In the genomic region with DNA sequence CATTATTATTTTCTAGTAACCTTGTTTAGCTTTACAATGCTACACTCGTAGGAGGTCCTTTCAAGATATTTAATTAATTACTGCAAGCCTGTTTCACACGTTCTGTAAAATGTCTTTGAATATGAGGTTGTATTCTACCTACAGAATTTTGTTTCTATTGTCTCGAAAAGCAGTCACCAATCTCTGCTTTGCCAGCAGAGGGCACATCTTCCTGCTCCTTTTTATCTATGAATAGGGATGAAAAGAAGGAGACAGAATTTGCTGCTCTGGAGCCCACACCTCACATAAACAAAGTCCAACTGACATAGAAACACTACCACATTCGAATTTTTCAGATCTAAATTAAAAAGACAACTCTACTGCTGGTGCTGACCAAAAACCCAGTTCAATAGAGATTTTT, we compare ENCODE assay signal across 10 mouse cellular contexts.
DNase-seq lines count a peak whose midpoint lies in the region; ATAC-seq and TF ChIP-seq lines count a peak whose summit lies in the region.
"Had no signal": no experiment of that assay in that cellular context is flagged by ENCODE, and none has a peak within 500 bp of the region (broad histone marks: within the 10 kb centered on the region; RNA-seq: fewer than 3 reads in every experiment).

No protein-coding gene starts in this region.

- H3K4me1 ChIP-seq in liver, embryonic 12.5 days: no peaks in the 10 kb centered on the region
- no peaks in the 10 kb centered on the region for H3K4me1 ChIP-seq in lung, embryonic 14.5 days (ENCODE audit: insufficient read depth)
- H3K4me1 ChIP-seq: embryonic facial prominence, embryonic 15.5 days had no signal

- 28% methylated on average over 4 of the region's 4 CpGs for WGBS in liver, embryonic 12.5 days (ENCODE audit: insufficient replicate concordance)
- WGBS in lung, embryonic 14.5 days: 25% methylated on average over 4 of the region's 4 CpGs

- no peak overlapping the region for H3K4me3 ChIP-seq in liver, embryonic 12.5 days
- no peak overlapping the region for H3K4me3 ChIP-seq in lung, embryonic 14.5 days (ENCODE audit: low read depth, low read length)
- H3K4me3 ChIP-seq: embryonic facial prominence, embryonic 15.5 days had no signal

- no peaks in the 10 kb centered on the region for H3K9me3 ChIP-seq in liver, embryonic 12.5 days (replicated peaks)
- no peaks in the 10 kb centered on the region for H3K9me3 ChIP-seq in lung, embryonic 14.5 days (ENCODE audit: low read depth, low read length)
- H3K9me3 ChIP-seq: embryonic facial prominence, embryonic 15.5 days had no signal

- no peak overlapping the region for H3K4me2 ChIP-seq in liver, embryonic 12.5 days
- H3K4me2 ChIP-seq in lung, embryonic 14.5 days: no peak overlapping the region
- H3K4me2 ChIP-seq: embryonic facial prominence, embryonic 15.5 days had no signal

- no peaks in the 10 kb centered on the region for H3K36me3 ChIP-seq in liver, embryonic 12.5 days
- no peaks in the 10 kb centered on the region for H3K36me3 ChIP-seq in lung, embryonic 14.5 days (ENCODE audit: insufficient read depth)
- H3K36me3 ChIP-seq: embryonic facial prominence, embryonic 15.5 days had no signal

- H3K27ac ChIP-seq in liver, embryonic 12.5 days: no peak overlapping the region
- H3K27ac ChIP-seq in lung, embryonic 14.5 days (ENCODE audit: low read depth): no peak overlapping the region
- H3K27ac ChIP-seq: embryonic facial prominence, embryonic 15.5 days had no signal

- H3K9ac ChIP-seq in liver, embryonic 12.5 days: no peak overlapping the region
- no peak overlapping the region for H3K9ac ChIP-seq in lung, embryonic 14.5 days
- H3K9ac ChIP-seq: embryonic facial prominence, embryonic 15.5 days had no signal

- no peaks in the 10 kb centered on the region for H3K27me3 ChIP-seq in liver, embryonic 12.5 days (replicated peaks)
- no peaks in the 10 kb centered on the region for H3K27me3 ChIP-seq in lung, embryonic 14.5 days (ENCODE audit: insufficient read depth, low read length)
- H3K27me3 ChIP-seq: CH12.LX; embryonic facial prominence, embryonic 15.5 days had no signal

- ATAC-seq in liver, embryonic 12.5 days: no peak
- no peak for ATAC-seq in lung, embryonic 14.5 days (ENCODE audit: insufficient read depth)

- DNase-seq in cerebellum, adult 11 months: peak; percentile 6
- no peak for DNase-seq in cerebellum, adult 9-11 months
- peak; percentile 3 for DNase-seq in liver
- DNase-seq in cerebellum, postnatal 25 days: peak; percentile 17 to 58
- DNase-seq in lung, embryonic 14.5 days: peak; percentile 75
- no peak for DNase-seq in natural killer cell, adult 2 months (ENCODE audit: low spot score in 2 of 2)
- DNase-seq in heart, postnatal 36 days: no peak

- intact Hi-C loops in heart, postnatal 36 days (cut with DNase I): loop anchor here (2.0 kb wide), 1 partner anchor 238 kb away; no protein-coding TSS in a partner anchor

- peak; percentile 65 for TF ChIP-seq CTCF in lung, embryonic 14.5 days (IDR thresholded peaks at IDR 0.05; ENCODE audit: low read depth)

Comparison
In these comparisons a context has a peak if more than half of its experiments do, and no peak if none do; other contexts are left out.
1. DNase-seq: peak in cerebellum, adult 11 months (single experiment), liver (single experiment), cerebellum, postnatal 25 days (2 of 2) and lung, embryonic 14.5 days (single experiment); none in cerebellum, adult 9-11 months (single experiment), natural killer cell, adult 2 months (0 of 2) and heart, postnatal 36 days (0 of 2).